Mouse (Mus musculus) heart, postnatal 4 days (tissue): ENCODE measurements around the gene Tekt5. TPM values are rescaled to one million over a fixed set of nuclear protein-coding genes. Genes with fewer than 3 reads are reported as not detected.

Experiments
- DNase-seq: peaks from one replicate; pipeline ENCODE4 v3.0.0; 2021
- total RNA-seq, 2 experiments: library from RNA; stranded (reverse); gene quantifications; 2 replicates each; pipeline ENCODE4 v1.2.3; 2021

Tekt5 gene
- total RNA-seq = under 1 TPM; 0.33 to 0.34 TPM

DNA sequence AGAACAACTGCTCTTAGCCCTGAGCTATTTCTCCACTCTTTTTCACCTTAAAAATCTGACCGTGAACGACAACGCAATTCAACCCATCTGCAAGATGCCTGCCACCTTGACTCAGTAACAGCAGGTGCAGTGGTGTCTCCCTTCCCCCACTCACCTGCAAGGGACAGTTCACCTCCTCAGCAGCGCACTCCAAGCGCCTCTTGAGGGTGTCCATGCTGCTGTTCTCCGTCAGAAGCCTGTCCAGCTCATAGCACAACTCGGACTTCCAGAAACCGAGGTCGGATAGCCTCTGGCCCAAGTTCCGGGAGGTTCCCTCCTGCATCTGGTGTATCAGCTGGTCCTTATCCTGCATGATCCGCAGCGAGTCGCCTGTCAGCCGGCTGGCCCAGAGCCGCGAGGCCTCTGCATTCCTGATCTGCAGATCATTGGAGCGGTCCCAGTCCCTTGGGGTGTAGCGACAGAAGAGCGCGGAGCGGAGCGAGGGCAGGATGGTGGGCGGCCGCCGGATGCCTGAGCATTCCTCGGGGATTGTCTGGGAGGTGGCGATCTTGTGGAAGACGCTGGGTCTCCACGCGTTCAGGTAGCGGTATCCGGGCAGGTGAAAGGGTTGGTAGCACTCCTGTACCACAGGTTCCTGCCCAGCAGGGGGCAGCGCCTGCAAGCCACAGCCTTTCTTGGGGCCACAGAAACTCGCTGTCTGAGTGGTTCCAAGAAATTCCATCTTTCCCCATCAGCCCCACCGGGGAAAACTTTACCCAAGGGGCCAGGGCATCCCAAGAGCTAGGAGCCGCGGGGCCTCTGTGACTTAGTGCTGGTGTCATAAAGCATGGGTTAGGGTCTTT, at the start of gene Tekt5:
Gene Tekt5 (minus strand): TSS at position 792 of the 842 bp plus-strand sequence.
- peak; percentile 65 for DNase-seq

DNA sequence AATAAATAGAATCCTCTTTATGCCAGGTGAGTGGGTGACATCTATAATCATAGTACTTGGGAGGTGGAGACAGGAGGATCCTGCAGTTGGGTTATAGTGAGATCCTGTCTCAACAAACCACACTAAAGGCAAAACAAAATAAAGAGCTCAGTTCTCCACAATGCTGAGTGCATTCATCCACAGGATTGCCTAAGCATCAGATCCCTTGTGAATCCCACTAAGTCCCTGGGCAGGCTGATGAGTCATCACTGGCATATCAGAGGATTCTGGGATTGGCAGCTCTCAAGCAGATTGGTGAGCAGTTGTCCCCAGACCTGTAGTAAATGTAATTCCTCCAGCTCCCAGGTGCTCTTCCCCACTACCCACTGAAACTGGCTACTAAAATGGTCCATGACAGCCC, 48.4 kb upstream of the Tekt5 start:
- DNase-seq = no peak

DNA sequence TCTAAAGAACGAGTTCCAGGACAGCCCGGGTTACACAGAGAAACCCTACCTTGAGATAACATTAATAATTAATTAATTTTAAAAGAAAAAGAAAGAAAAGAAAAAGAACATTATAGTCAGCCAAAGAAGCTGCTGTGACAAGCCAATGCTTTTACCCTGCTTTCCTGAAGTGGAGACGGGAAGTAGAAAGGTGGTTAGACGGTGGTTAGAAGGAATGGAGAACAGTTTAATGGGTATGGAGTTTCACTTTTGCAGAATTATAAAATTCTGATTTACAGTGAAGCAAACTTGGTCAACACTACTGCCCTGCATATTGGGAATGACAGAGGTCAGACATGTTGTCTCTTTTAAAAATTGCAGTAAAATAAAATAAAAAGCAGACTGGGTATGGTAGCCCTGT, 46.5 kb upstream of the Tekt5 start:
- no peak for DNase-seq

DNA sequence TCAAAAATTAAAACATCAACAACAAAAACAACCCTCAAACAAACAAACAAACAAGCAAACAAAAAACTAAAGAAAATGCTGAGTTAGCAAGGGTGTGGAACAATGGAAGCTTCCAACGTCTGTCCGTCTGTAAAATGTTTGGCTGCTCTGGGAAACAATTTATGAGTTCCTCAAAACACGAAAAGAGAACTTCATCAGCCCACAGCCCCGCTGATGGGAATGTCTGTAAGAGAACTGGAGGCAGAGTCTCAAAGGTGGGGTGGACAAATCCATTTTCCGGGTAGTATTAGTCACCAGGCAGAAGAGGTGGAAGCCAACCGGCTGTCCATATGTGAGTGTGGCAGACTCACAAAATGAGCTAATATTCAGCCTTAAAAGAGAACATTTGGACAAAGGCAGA, 46.0 kb upstream of the Tekt5 start:
- DNase-seq = no peak

DNA sequence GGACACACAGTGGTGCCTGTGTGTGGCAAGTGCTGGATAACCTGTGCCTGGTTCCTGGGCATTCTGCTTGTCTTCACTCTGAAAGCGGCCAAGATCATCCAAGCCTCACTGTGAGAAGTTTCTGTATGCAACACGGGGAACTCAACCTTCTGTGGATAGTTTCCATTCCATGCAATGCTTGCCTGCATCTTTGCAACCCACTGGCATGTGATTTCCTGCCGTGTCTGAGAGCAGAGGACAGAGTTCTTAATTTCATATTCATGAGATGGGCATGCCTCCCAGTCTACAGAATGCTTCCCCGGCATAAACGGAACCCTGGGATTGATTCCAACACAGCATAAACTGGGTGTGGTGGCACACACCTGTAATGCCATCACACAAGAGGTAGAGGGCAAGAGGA, 42.8 kb upstream of the Tekt5 start:
- DNase-seq = no peak

DNA sequence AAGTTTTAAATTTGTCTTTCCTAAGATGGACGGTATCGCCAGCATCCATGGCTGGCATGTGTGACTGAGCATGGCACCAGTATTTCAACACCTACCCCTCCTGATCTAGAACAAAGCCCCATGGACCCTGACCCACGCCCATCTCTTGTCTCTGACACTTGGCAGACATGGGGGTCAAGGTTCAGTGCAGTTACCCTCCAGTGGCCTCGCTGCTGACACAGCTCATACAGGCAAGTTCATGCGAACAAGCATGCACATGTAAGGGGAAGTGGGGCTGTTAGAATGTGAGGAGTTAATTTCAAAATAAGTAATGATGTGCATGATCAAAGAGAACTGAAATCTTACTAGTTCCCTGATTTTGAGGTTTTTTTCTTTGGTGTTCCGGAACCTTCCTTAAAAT, 40.9 kb upstream of the Tekt5 start:
- DNase-seq = no peak

DNA sequence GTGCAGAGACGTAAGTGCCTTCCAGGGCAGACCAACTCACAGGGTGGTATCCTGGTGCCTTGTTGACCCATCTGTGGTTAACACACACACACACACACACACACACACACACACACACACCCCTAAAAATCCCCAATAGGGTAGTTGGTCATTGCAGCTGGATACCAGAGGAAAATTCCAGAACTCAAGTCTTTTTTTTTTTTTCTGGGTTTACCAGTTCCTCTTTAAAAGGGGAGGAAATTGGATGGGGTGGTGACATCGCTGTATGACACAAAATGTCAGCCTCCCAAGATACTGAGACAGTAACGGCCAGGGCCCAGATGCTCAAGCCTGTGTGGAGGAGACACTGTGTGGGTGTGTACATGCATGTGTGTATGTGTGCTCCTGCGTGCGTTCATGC, 38.1 kb upstream of the Tekt5 start:
- DNase-seq = no peak

DNA sequence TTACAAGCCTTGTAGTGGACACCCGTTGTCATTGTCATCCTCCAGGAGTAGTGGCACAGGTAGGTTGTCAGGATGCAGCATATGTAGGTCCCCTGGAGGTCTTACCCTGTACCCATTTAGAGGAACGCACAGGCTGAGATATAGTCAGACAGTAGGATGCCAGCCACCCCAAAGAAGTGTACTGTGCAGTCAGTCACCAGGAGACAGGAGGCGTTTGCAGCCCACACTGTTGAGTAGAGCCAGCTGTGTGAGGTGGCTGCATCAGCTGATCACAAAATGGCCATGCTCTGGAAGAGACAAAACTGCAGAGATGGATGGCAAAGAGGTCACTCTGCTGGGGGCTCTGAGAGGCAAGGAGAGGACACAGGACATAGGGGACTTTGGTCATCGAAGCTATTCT, 37.1 kb upstream of the Tekt5 start:
- DNase-seq = no peak

DNA sequence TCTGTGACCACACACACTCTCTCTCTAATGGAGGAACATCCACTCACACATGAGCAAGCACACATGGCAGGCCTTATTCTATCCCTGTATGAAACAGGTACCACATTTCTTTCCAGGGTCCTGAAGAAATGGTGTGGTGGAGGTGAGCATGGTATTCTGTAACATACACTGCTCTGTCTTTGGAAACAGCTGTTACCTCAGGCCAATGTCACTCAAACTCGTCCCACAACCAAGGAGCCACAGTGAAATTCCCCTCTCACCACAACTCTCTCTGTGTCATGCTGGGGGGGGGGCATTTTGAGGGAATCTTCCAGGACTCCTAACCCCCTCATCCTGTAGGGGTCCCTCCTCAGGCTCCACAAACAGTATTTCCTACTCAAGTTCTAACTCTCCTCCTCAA, 36.6 kb upstream of the Tekt5 start:
- DNase-seq = no peak

DNA sequence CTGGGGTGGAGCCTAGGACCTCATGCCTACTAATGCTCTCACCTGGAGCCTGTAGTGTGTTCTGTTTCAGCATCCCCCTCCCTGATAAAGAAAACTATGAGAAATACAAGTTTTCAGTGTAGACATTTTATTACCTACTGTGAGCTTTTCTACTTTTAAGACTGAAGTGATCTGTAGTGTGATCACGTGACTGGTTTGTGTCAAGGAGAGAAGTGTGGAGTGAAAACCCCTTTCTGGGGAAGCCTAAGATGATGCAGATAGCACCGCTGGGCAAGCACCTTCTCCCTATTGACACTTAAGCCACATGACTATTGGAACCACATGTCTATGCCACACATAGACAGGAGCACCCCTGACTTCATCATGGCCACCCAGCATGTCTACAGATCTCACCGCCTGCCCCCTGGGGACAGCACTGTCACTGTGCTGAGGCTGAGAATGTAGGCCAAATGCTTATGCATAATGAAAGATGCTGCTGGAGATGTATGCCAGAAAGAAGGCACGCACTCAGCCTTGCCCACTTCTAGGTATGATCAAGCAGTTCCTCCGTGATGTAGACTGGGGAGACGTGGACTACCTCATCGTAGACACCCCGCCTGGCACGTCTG, 25.3 kb upstream of the Tekt5 start:
- DNase-seq = no peak

DNA sequence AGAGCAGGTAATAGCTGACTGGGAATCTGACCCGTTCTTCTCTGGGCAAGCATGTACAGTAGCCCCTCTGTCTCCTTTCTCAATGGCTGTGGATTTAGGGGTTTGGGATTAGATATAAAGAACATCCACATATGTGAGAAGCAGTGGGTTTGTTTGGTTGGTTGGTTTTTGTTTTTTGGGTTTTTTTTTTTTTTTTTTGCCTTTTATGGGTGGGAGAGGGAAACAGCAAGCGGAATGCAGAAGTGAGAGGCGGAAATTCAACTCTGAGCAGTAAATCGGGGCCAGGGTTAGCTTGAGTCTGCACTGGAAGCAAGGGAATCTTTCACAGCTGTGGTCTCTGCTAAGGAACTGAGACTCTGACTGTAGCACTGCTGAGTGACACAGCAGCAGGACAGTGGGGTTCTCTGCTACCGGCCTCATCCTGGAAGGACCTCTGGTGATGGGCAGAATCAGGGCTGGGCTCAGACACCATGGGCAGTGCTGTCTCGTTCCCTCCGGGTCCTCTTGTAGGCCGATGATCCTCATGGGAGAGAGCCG, 22.5 kb upstream of the Tekt5 start:
- no peak for DNase-seq

DNA sequence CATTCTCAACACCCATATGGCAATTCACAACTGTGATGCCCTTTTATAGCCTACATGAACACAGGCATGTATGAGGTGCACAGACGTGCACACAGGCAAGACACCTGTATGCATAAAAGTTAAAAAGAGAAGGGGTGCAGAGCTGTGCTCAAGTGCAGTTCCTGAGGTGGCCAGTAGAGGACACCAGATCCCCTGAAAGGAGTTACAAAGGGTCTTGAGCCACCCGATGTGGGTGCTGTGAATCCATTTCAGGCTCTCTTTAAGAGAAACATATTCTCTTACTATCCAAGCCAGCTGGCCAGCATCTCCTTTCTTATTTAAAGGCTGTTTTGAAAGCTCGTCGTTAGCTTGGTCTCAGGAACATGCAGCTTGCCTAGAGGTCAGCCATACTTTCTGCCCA, 21.6 kb upstream of the Tekt5 start:
- DNase-seq = no peak

DNA sequence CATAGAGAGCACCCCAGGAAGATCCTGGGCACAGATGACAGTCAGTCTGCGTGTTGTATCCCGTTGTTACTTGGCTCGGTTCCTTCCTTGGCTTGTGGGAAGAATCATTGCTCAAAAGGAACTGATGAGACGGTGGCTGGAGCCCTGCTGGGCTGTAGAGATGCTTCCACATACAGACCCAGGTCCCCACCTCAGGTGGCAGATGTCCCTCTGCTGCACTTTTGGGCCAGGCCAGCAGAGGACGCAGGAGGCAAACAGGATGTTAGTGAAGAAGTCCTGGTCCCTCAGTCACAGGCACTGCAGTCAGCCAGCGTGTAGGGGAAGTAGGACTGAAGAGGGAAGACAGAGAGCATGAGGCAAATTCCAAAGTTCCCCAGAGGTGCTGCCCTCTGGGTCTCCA, 20.7 kb upstream of the Tekt5 start:
- DNase-seq = peak; percentile 45

DNA sequence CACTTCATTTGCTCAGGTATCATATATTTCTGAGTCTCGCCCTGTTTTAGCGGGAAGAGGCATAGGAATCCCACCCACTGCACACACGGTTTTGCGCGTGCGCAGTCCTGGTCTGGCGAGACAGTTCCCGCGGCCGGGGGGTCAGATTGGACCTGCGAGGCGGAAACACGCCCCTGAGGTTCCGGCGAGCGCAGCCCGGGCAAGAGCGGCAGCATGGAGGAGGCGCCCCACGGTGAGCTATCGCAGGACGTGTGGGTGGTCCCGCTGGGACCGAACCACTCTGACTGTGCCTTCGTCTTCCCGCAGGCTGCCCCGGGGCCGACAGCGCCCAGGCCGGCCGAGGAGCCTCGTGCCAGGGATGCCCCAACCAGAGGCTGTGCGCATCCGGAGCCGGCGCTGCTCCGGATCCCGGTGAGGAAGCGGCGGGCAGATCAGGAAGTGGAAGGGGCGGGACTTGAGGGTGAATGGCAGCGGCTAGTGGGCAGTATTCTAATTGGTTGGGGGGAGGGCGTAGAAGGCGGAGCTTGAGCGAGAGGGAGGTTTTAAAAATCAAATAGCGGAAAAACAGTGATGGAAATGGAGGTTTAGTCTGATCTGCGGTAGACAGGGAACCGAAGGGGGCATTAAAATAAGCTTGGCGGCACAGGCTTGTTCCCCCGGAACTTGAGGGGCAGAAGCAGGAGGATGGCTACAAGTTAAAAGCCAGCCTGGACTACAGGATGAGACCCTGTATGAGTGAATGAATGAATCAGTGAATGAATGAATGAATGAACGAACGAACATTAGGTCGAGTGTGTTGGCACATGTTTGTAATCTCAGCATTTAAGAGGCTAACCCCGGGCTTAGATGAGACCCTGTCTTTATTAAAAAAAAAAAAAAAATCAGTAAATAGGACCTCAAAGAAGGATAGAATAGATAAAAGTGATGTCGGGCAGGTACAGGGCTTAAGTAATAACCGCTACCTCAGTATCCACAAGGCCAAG, 16.8 kb upstream of the Tekt5 start, which contains the start of gene Nubp1:
Gene Nubp1 (plus strand): TSS at position 185 of the 983 bp plus-strand sequence.
- DNase-seq = peak; percentile 92

DNA sequence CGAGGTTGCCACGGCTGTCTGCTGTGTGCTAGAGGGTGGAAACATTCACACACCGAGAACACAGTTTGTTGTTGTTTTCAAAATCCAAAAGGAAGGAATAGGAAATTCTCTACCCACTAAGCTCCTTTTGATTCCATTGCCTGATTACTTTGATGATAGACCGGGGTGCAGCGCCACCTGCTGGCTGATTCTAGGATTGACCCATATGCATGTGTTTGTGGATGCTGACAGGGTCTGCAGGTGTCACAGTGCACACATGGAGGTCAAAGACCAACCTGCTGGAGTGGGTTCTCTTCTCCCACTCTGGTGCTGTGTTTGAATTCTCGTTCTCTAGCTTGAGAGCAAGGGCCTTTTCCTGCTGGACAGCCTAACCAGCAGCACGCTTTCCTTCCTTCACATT, 3.9 kb upstream of the Tekt5 start:
- peak; percentile 86 for DNase-seq

DNA sequence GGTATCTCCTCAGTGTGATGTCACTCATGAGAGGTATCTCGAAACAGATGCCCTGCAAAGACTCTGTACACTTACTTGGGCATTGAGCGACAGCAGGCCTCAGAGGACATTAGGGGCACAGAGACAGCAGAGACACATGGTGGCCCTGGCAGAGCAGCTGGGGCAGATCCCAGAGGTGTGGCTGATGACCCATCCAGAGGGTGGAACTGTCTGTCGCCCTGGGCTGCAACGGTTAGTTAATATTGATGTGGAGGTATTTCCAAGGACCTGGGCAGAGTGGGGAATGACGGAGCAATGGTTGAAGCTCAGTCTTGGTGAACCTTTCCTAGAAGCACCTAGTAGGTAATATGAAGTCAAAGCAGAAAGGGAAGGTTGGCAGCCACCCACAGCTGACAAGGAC, 3.5 kb upstream of the Tekt5 start:
- no peak for DNase-seq

DNA sequence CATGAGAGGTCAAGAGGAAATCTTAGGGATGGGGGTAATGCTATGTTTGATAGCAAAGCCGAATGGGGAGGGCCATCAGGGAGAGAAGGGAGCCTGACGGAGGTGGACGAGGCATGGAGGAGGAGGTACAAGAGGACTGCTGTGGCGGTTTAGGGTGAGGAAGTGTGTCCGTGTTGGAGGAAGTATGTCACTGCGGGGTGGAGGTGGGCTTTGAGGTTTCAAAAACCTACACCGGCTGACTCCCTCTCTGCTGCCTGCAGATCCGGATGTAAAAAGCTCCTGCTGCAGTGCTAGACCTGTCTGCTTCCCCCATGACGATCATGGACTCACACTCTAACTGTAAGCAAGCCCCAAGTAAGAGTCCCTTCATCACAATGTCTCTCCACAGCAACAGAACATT, 2.7 kb downstream of the Tekt5 start:
- no peak for DNase-seq

DNA sequence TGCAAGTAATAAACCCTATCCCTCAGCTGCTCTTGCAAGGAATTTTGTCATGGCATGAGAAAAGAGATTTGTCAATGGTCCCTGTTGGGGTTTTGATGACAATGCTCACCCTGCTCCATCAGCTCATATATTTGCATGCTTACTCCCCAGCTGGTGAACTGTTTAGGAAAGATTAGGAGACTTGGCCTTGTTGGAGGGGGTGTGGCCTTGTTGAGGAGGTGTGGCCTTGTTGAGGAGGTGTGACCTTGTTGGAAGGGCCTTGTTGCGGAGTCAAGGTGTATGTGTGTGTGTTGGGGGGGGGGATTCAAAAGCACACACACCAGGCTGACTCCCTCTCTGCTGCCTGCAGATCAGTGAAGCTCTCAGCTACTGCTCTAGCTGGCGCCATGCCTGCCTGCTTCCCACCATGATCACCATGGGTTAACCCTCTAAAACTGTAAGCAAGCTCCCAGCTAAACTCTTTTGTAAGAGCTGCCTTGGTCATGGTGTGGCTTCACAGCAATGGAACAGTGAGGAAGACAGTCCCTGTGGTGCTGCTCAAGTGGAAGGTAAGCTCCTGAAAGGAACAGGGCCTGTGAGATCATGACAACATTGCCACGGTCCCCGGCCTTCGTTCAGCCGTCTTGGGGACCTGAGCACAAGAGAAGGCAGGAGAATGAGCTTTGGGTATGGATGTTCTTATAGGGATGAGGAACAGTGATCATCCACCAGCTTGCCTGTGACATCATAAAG, 6.5 kb downstream of the Tekt5 start:
- no peak for DNase-seq

DNA sequence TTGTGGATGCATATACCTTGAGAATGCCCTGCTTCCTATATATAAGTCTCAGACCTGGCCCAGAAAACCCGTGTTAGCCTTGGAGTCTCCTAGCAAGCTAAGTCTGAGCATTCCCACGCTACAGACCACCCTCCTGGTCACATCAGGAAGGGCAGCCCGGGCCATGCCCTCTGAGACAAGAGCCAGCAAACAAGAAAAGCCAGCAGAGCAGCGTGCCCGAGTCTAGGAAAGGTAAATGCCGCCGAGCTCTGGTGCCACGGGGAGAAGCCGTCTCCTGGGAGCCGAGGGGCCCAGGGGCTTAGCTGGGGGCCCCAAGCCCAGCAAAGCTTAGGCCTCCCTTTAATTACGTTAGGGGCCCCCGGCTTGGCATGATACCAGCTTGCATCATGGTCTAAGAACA, 10.0 kb downstream of the Tekt5 start:
- DNase-seq = no peak

DNA sequence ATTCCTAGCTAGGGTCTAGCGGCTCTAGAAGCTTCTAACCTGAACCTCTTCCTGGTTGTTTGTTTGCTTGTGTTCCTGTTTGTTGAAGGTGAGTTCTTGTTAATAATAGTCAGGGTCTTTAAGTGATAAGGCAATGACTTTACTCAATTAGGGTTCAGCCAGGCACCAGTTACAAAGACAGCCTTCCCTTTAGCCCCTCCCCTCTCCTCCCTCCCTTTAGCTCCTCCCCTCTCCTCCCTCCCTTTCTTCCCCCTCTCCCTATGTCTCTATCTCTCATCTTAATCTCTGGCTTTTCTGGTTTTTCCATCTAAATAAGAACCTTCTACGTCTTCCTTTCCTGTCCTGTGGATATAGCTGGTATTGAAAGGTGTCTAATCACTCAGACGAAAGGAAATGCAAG, 10.7 kb downstream of the Tekt5 start:
- no peak for DNase-seq

DNA sequence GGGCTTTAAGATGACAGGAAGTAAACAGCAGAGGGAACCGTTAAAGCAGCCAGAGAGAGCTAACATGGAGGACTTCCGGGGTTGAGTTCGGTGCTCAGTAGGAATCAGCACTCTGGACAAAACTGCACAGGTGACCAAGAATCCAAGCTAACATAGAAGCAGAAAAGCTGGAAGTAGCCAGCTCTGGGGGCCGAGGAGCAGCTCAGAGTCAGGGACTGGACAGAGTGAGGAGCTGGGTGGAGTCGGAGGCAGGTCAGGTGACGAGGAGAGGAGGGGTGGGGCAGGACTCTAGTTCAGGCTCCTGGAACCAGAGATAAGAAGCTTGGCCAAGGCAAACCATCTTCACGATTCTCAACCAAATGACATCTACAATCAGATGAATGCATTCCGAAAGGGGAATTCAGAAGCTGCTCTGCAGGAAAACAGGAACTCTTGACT, 11.2 kb downstream of the Tekt5 start:
- DNase-seq = no peak

DNA sequence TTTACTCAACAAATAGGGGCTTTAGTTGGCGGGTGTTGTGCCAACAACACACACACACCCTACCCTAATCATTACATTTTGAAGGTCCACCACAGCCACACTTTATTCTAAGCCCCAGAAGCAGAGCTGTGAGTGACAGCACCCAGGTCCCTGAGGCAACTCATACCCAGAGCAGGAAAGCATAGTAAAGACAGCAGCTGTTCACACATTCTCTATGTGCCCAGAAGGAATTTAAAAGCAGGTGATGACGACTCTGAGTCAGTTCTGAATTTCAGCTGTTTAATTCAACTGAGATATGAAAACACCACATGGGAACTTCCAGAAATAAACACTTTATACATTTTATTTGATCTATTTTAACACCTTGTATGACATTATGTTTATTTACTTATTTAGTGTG, 15.8 kb downstream of the Tekt5 start:
- no peak for DNase-seq
